Mouse (Mus musculus): ENCODE results near the gene Nrip1. TPM values are rescaled to one million over a fixed set of nuclear protein-coding genes. Genes with fewer than 3 reads are reported as not detected.

Gene Nrip1
- 31.2 and 35.5 TPM in 2 replicates for polyA plus RNA-seq (2015; fragmentation: Nextera tagmentation; extraction: Ambion mirVana)

DNA sequence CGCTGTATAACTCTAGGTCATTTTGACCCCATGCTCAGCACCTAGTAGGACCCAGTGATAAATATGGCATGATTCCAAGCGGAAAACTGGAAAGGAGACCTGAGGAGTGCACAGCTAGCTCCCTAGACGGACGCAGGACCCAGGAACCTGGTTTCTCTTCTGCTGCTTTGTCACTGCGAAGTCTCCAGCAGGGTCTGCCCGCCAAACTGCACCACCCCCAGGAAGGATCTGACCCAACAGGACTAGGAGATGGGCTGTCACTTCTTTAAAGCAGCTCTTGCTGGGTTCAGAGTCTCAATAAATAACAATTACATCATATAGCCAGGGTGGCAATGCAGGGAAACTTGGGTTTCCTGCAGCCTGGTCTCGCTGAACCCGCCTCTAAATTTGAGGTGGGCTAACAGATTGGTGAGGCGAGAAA is at the start of gene Nrip1:
Gene Nrip1 (minus strand): TSS at position 157 of the 421 bp plus-strand sequence.
- Histone ChIP-seq H3K4me2 (ENCODE audit: low read depth, low read length) (peak within 1 kb of the TSS; percentile 79), H3K27ac (ENCODE audit: low read length) (peak within 1 kb of the TSS; percentile 99), H3K4me1 (ENCODE audit: control insufficient read depth, insufficient read depth, low read length) (peaks cover 10% of the 10 kb centered on the region), H3K27me3 (replicated peaks; ENCODE audit: control insufficient read depth, insufficient read depth, low read length) (no peaks in the 10 kb centered on the region), H3K4me3 (ENCODE audit: low read length) (peak within 1 kb of the TSS; percentile 89), H3K9ac (ENCODE audit: low read depth, low read length) (peak within 1 kb of the TSS; percentile 96), H3K9me3 (ENCODE audit: control insufficient read depth, low read length) (no peaks in the 10 kb centered on the region), H3K36me3 (ENCODE audit: control insufficient read depth, insufficient read depth, low read length) (no peaks in the 10 kb centered on the region)
- under 1% methylated on average over 9 of the region's 9 CpGs for WGBS
- ATAC-seq: peak; percentile 43

- no peak overlapping the region for H3K9ac ChIP-seq (ENCODE audit: low read depth, low read length)
- no peak for ATAC-seq
- H3K4me1 ChIP-seq (ENCODE audit: control insufficient read depth, insufficient read depth, low read length): no peaks in the 10 kb centered on the region
- no peak overlapping the region for H3K4me2 ChIP-seq (ENCODE audit: low read depth, low read length)
- 97% methylated on average over 1 of the region's 1 CpGs for WGBS
- no peak overlapping the region for H3K27ac ChIP-seq (ENCODE audit: low read length)
- no peaks in the 10 kb centered on the region for H3K27me3 ChIP-seq (replicated peaks; ENCODE audit: control insufficient read depth, insufficient read depth, low read length)
- H3K36me3 ChIP-seq (ENCODE audit: control insufficient read depth, insufficient read depth, low read length): no peaks in the 10 kb centered on the region
- H3K9me3 ChIP-seq (ENCODE audit: control insufficient read depth, low read length): no peaks in the 10 kb centered on the region
- H3K4me3 ChIP-seq (ENCODE audit: low read length): no peak overlapping the region
These were observed 48.9 kb upstream of the Nrip1 start for GRCm38 (mm10) chr16:76422531-76422930.

GRCm38 (mm10) chr16:76419849-76420248 is 46.2 kb upstream of the Nrip1 start:
- 71% methylated on average over 8 of the region's 8 CpGs for WGBS
- Histone ChIP-seq H3K27ac (ENCODE audit: low read length) (no peak overlapping the region), H3K4me3 (ENCODE audit: low read length) (no peak overlapping the region), H3K4me1 (ENCODE audit: control insufficient read depth, insufficient read depth, low read length) (0 out of 2 replicates have a peak, but pooled peaks cover 3% of the 10 kb centered on the region), H3K4me2 (ENCODE audit: low read depth, low read length) (no peak overlapping the region), H3K9me3 (ENCODE audit: control insufficient read depth, low read length) (no peaks in the 10 kb centered on the region), H3K9ac (ENCODE audit: low read depth, low read length) (no peak overlapping the region), H3K27me3 (replicated peaks; ENCODE audit: control insufficient read depth, insufficient read depth, low read length) (no peaks in the 10 kb centered on the region), H3K36me3 (ENCODE audit: control insufficient read depth, insufficient read depth, low read length) (no peaks in the 10 kb centered on the region)
- ATAC-seq: no peak

- Histone ChIP-seq H3K9me3 (ENCODE audit: control insufficient read depth, low read length) (no peaks in the 10 kb centered on the region), H3K27me3 (replicated peaks; ENCODE audit: control insufficient read depth, insufficient read depth, low read length) (no peaks in the 10 kb centered on the region), H3K36me3 (ENCODE audit: control insufficient read depth, insufficient read depth, low read length) (no peaks in the 10 kb centered on the region), H3K4me2 (ENCODE audit: low read depth, low read length) (no peak overlapping the region), H3K4me1 (ENCODE audit: control insufficient read depth, insufficient read depth, low read length) (0 out of 2 replicates have a peak, but pooled peaks cover 3% of the 10 kb centered on the region), H3K4me3 (ENCODE audit: low read length) (no peak overlapping the region), H3K27ac (ENCODE audit: low read length) (no peak overlapping the region), H3K9ac (ENCODE audit: low read depth, low read length) (no peak overlapping the region)
- no peak for ATAC-seq
- 88% methylated on average over 2 of the region's 2 CpGs for WGBS
These were observed 42.9 kb upstream of the Nrip1 start for GRCm38 (mm10) chr16:76416477-76416876.

GRCm38 (mm10) chr16:76416060-76416438 is 42.4 kb upstream of the Nrip1 start:
- WGBS: 62% methylated on average over 5 of the region's 5 CpGs
- Histone ChIP-seq H3K4me3 (ENCODE audit: low read length) (no peak overlapping the region), H3K36me3 (ENCODE audit: control insufficient read depth, insufficient read depth, low read length) (no peaks in the 10 kb centered on the region), H3K9me3 (ENCODE audit: control insufficient read depth, low read length) (no peaks in the 10 kb centered on the region), H3K27me3 (replicated peaks; ENCODE audit: control insufficient read depth, insufficient read depth, low read length) (no peaks in the 10 kb centered on the region), H3K4me1 (ENCODE audit: control insufficient read depth, insufficient read depth, low read length) (0 out of 2 replicates have a peak, but pooled peaks cover 3% of the 10 kb centered on the region), H3K27ac (ENCODE audit: low read length) (no peak overlapping the region), H3K4me2 (ENCODE audit: low read depth, low read length) (no peak overlapping the region), H3K9ac (ENCODE audit: low read depth, low read length) (no peak overlapping the region)
- no peak for ATAC-seq

DNA sequence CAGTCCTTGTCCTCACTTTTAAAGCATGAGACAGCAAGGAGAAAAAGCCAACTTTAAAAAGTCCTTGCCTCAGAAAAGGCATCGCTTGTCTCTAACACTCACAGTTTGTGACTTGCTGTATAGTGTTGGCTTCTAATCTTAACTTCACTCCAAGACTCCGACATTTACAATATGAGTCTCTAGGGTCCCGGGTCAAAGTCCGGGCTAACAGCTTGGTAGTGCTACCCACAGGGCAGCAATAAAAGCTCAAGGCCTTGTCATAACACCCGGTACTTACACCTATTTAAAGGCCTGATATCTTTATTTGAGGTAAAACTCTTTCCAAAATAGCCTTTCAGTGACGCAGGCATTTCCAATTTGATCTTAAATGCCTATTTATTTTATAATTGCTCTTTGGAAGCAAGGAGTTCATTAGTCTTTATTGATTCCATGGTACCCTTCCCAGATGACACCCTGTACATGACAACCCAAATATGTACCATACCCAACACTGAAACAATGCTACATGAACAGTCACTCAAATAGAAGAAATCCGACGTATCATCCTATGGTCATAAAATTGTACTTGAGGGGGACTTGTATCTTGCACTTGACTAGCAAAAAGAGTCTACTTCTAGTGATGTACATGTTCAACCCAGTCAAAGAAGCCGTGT is 41.9 kb upstream of the Nrip1 start:
- Histone ChIP-seq H3K4me2 (ENCODE audit: low read depth, low read length) (no peak overlapping the region), H3K4me3 (ENCODE audit: low read length) (no peak overlapping the region), H3K9ac (ENCODE audit: low read depth, low read length) (no peak overlapping the region), H3K9me3 (ENCODE audit: control insufficient read depth, low read length) (no peaks in the 10 kb centered on the region), H3K36me3 (ENCODE audit: control insufficient read depth, insufficient read depth, low read length) (no peaks in the 10 kb centered on the region), H3K27me3 (replicated peaks; ENCODE audit: control insufficient read depth, insufficient read depth, low read length) (no peaks in the 10 kb centered on the region), H3K4me1 (ENCODE audit: control insufficient read depth, insufficient read depth, low read length) (0 out of 2 replicates have a peak, but pooled peaks cover 3% of the 10 kb centered on the region), H3K27ac (ENCODE audit: low read length) (no peak overlapping the region)
- 60% methylated on average over 9 of the region's 9 CpGs for WGBS
- ATAC-seq: peak; percentile 96

- H3K36me3 ChIP-seq (ENCODE audit: control insufficient read depth, insufficient read depth, low read length): no peaks in the 10 kb centered on the region
- H3K4me2 ChIP-seq (ENCODE audit: low read depth, low read length): no peak overlapping the region
- 73% methylated on average over 5 of the region's 5 CpGs for WGBS
- H3K27ac ChIP-seq (ENCODE audit: low read length): no peak overlapping the region
- H3K9ac ChIP-seq (ENCODE audit: low read depth, low read length): no peak overlapping the region
- no peak overlapping the region for H3K4me3 ChIP-seq (ENCODE audit: low read length)
- peaks cover 3% of the 10 kb centered on the region; the same call in 1 of the 2 replicates for H3K4me1 ChIP-seq (ENCODE audit: control insufficient read depth, insufficient read depth, low read length)
- no peaks in the 10 kb centered on the region for H3K27me3 ChIP-seq (replicated peaks; ENCODE audit: control insufficient read depth, insufficient read depth, low read length)
- H3K9me3 ChIP-seq (ENCODE audit: control insufficient read depth, low read length): no peaks in the 10 kb centered on the region
- no peak for ATAC-seq
These were observed 40.9 kb upstream of the Nrip1 start for GRCm38 (mm10) chr16:76414528-76414927.

- H3K27me3 ChIP-seq (replicated peaks; ENCODE audit: control insufficient read depth, insufficient read depth, low read length): no peaks in the 10 kb centered on the region
- H3K4me2 ChIP-seq (ENCODE audit: low read depth, low read length): no peak overlapping the region
- H3K9ac ChIP-seq (ENCODE audit: low read depth, low read length): no peak overlapping the region
- H3K4me1 ChIP-seq (ENCODE audit: control insufficient read depth, insufficient read depth, low read length): peaks cover 8% of the 10 kb centered on the region; the same call in 1 of the 2 replicates
- H3K36me3 ChIP-seq (ENCODE audit: control insufficient read depth, insufficient read depth, low read length): no peaks in the 10 kb centered on the region
- H3K4me3 ChIP-seq (ENCODE audit: low read length): no peak overlapping the region
- no peak for ATAC-seq
- H3K9me3 ChIP-seq (ENCODE audit: control insufficient read depth, low read length): no peaks in the 10 kb centered on the region
- H3K27ac ChIP-seq (ENCODE audit: low read length): no peak overlapping the region
- 88% methylated on average over 8 of the region's 8 CpGs for WGBS
These were observed 40.0 kb upstream of the Nrip1 start for GRCm38 (mm10) chr16:76413581-76413980.

DNA sequence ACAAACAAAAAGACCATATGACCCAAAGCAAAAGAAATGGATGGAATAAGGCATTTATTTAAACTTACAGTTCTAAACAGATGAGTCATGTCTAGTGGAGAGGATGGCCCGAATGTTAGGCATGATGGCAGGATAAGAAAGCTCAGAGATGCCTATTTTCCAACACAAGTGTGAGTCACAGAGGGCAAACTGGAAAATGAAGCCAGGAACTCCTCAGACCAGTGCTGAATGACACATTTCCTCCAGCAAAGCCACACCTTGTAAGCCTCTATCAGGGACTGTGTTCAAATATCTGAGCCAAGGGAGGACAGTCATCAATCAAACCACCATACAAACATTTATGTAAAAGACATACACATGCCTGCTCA is 35.7 kb upstream of the Nrip1 start:
- Histone ChIP-seq H3K27ac (ENCODE audit: low read length) (no peak overlapping the region), H3K9me3 (ENCODE audit: control insufficient read depth, low read length) (no peaks in the 10 kb centered on the region), H3K27me3 (replicated peaks; ENCODE audit: control insufficient read depth, insufficient read depth, low read length) (no peaks in the 10 kb centered on the region), H3K36me3 (ENCODE audit: control insufficient read depth, insufficient read depth, low read length) (no peaks in the 10 kb centered on the region), H3K4me3 (ENCODE audit: low read length) (no peak overlapping the region), H3K4me2 (ENCODE audit: low read depth, low read length) (no peak overlapping the region), H3K4me1 (ENCODE audit: control insufficient read depth, insufficient read depth, low read length) (peaks cover 10% of the 10 kb centered on the region), H3K9ac (ENCODE audit: low read depth, low read length) (no peak overlapping the region)
- WGBS: 28% methylated on average over 1 of the region's 1 CpGs
- ATAC-seq: no peak
